Mouse (Mus musculus) embryonic facial prominence, embryonic 11.5 days (tissue): Measurements from ENCODE around the gene Gpr83. TPM values are rescaled to one million over a fixed set of nuclear protein-coding genes. Genes with fewer than 3 reads are reported as not detected.
A peak's percentile ranks its signal among the peaks of the same experiment; 100 is the strongest.

Source experiments
- ATAC-seq: fragments of 200-750 bp; cut with Nextera tagmentation; replicated peaks from 2 replicates; pipeline ENCODE4 v1.8.0; 2017; ENCODE audit warnings: low read depth; ENCODE audit not compliant: insufficient number of reproducible peaks, low FRiP score, low TSS enrichment
- DNase-seq: peaks from one replicate; pipeline ENCODE4 v3.0.0-alpha.2; 2015; ENCODE audit warnings: low spot score
- H3K27ac ChIP-seq: fragments of 300-500 bp; sonication (generic); replicated peaks from 2 replicates; pipeline ENCODE4 v1.5.1; 2014; ENCODE audit warnings: mild to moderate bottlenecking, low read depth, low read length, control low read depth
- H3K27me3 ChIP-seq: fragments of 300-500 bp; sonication (generic); 2 replicates; pipeline ENCODE4 v1.6.1; 2014; ENCODE audit warnings: mild to moderate bottlenecking, low read length, moderate library complexity, mixed read lengths; ENCODE audit not compliant: control insufficient read depth, insufficient read depth
- H3K36me3 ChIP-seq: fragments of 300-500 bp; sonication (generic); replicated peaks from 2 replicates; pipeline ENCODE4 v1.6.1; 2014; ENCODE audit warnings: low read depth, mild to moderate bottlenecking, low read length, moderate library complexity, mixed read lengths; ENCODE audit not compliant: control insufficient read depth, insufficient read depth
- H3K4me1 ChIP-seq: fragments of 300-500 bp; sonication (generic); 2 replicates; pipeline ENCODE4 v1.6.1; 2014; ENCODE audit warnings: low read length, mixed read lengths; ENCODE audit not compliant: control insufficient read depth, insufficient read depth
- H3K4me2 ChIP-seq: fragments of 300-500 bp; sonication (generic); 2 replicates; pipeline ENCODE4 v1.6.1; 2014; ENCODE audit warnings: low read depth, mild to moderate bottlenecking, control low read depth, low read length, moderate library complexity
- H3K4me3 ChIP-seq: fragments of 300-500 bp; sonication (generic); 2 replicates; pipeline ENCODE4 v1.5.1; 2014; ENCODE audit warnings: low read depth, low read length, control low read depth
- H3K9ac ChIP-seq: fragments of 300-500 bp; sonication (generic); replicated peaks from 2 replicates; pipeline ENCODE4 v1.6.1; 2014; ENCODE audit warnings: mild to moderate bottlenecking, control low read depth, low read length
- H3K9me3 ChIP-seq: fragments of 300-500 bp; sonication (generic); replicated peaks from 2 replicates; pipeline ENCODE4 v1.6.1; 2016; ENCODE audit warnings: mild to moderate bottlenecking, low read length, inconsistent platforms, mixed read lengths; ENCODE audit not compliant: control insufficient read depth
- WGBS: fragments of 180-500 bp; shearing (Covaris S2); extraction: QIAGEN DNeasy Blood & Tissue Kit; methylation state at CpG from one replicate; pipeline ENCODE4 v1.1.7; 2014; 5-methylcytosine and 5-hydroxymethylcytosine counted together
- polyA plus RNA-seq: library from polyadenylated mRNA; unstranded; fragments of >200 nt; fragmentation: Nextera tagmentation; extraction: Ambion mirVana; gene quantifications from 2 replicates; pipeline ENCODE4 v1.2.1, GENCODE M21; 2014

The Gpr83 gene
- polyA plus RNA-seq, result 0.21 and 0.29 TPM in 2 replicates

- Histone ChIP-seq H3K4me2 (peak within 1 kb of the TSS; percentile 80), H3K9ac (peak within 1 kb of the TSS; percentile 39), H3K4me1 (no peaks in the 10 kb centered on the region; the same call in 1 of the 2 replicates), H3K27ac (no peak within 1 kb of the TSS), H3K4me3 (peak within 1 kb of the TSS; percentile 30), H3K36me3 (no peaks in the 10 kb centered on the region), H3K9me3 (no peaks in the 10 kb centered on the region), H3K27me3 (peaks cover 16% of the 10 kb centered on the region)
- ATAC-seq (peak; percentile 86), DNase-seq (peak; percentile 73)
- 3% methylated on average over 44 of the region's 47 CpGs for WGBS
Measured at GRCm38 (mm10) chr9:14859868-14860639, at the start of gene Gpr83. Gene Gpr83 (plus strand): TSS chr9:14860210.

GRCm38 (mm10) chr9:14821396-14821795 lies 38.6 kb upstream of the Gpr83 start:
- H3K36me3 ChIP-seq, result no peaks in the 10 kb centered on the region; the same call in none of the 2 replicates

GRCm38 (mm10) chr9:14824840-14825239 lies 35.2 kb upstream of the Gpr83 start:
- no peak overlapping the region for H3K4me3 ChIP-seq
- DNase-seq, result no peak
- H3K36me3 ChIP-seq, result no peaks in the 10 kb centered on the region; the same call in 1 of the 2 replicates
- H3K27me3 ChIP-seq, result no peaks in the 10 kb centered on the region
- H3K27ac ChIP-seq, result no peak overlapping the region
- H3K9ac ChIP-seq, result no peak overlapping the region
- no peaks in the 10 kb centered on the region for H3K4me1 ChIP-seq
- no peak for ATAC-seq
- WGBS, result 92% methylated on average over 5 of the region's 5 CpGs
- H3K9me3 ChIP-seq, result no peaks in the 10 kb centered on the region
- H3K4me2 ChIP-seq, result no peak overlapping the region

More at GRCm38 (mm10) chr9:14821396-14821795, 38.6 kb upstream of the Gpr83 start:
- ATAC-seq (no peak), DNase-seq (no peak)
- Histone ChIP-seq H3K4me2 (no peak overlapping the region), H3K4me1 (no peaks in the 10 kb centered on the region), H3K9ac (no peak overlapping the region), H3K27ac (no peak overlapping the region), H3K9me3 (no peaks in the 10 kb centered on the region), H3K4me3 (no peak overlapping the region), H3K27me3 (no peaks in the 10 kb centered on the region)

GRCm38 (mm10) chr9:14827875-14828274 lies 32.1 kb upstream of the Gpr83 start:
- H3K9ac ChIP-seq, result no peak overlapping the region
- DNase-seq, result no peak
- H3K9me3 ChIP-seq, result no peaks in the 10 kb centered on the region
- no peak overlapping the region for H3K4me2 ChIP-seq
- no peaks in the 10 kb centered on the region for H3K4me1 ChIP-seq
- H3K27me3 ChIP-seq, result no peaks in the 10 kb centered on the region
- no peak overlapping the region for H3K4me3 ChIP-seq
- WGBS, result 80% methylated on average over 2 of the region's 2 CpGs
- no peaks in the 10 kb centered on the region for H3K36me3 ChIP-seq
- H3K27ac ChIP-seq, result no peak overlapping the region
- ATAC-seq, result no peak

GRCm38 (mm10) chr9:14832046-14832445 lies 28.0 kb upstream of the Gpr83 start:
- no peaks in the 10 kb centered on the region for H3K4me1 ChIP-seq
- no peak overlapping the region for H3K9ac ChIP-seq
- H3K27ac ChIP-seq, result no peak overlapping the region
- no peaks in the 10 kb centered on the region; the same call in 1 of the 2 replicates for H3K36me3 ChIP-seq
- DNase-seq (no peak), ATAC-seq (no peak)
- H3K27me3 ChIP-seq, result no peaks in the 10 kb centered on the region
- H3K4me2 ChIP-seq, result no peak overlapping the region
- no peak overlapping the region for H3K4me3 ChIP-seq
- WGBS, result 86% methylated on average over 5 of the region's 5 CpGs
- no peaks in the 10 kb centered on the region for H3K9me3 ChIP-seq

- WGBS, result 92% methylated on average over 6 of the region's 6 CpGs
- no peaks in the 10 kb centered on the region for H3K4me1 ChIP-seq
Measured at GRCm38 (mm10) chr9:14835335-14836075, 24.5 kb upstream of the Gpr83 start.

GRCm38 (mm10) chr9:14839527-14839926 lies 20.5 kb upstream of the Gpr83 start:
- no peak overlapping the region for H3K4me3 ChIP-seq
- no peak overlapping the region for H3K4me2 ChIP-seq
- no peak overlapping the region for H3K9ac ChIP-seq
- DNase-seq (peak; percentile 20), ATAC-seq (no peak)
- WGBS, result 75% methylated on average over 7 of the region's 7 CpGs
- no peaks in the 10 kb centered on the region for H3K4me1 ChIP-seq
- no peaks in the 10 kb centered on the region for H3K27me3 ChIP-seq
- no peaks in the 10 kb centered on the region; the same call in 1 of the 2 replicates for H3K36me3 ChIP-seq
- H3K27ac ChIP-seq, result no peak overlapping the region
- no peaks in the 10 kb centered on the region for H3K9me3 ChIP-seq

More at GRCm38 (mm10) chr9:14835335-14836075, 24.5 kb upstream of the Gpr83 start:
- ATAC-seq (no peak), DNase-seq (no peak)
- H3K36me3 ChIP-seq, result no peaks in the 10 kb centered on the region; the same call in 1 of the 2 replicates
- no peak overlapping the region for H3K4me2 ChIP-seq
- H3K9me3 ChIP-seq, result no peaks in the 10 kb centered on the region
- no peaks in the 10 kb centered on the region for H3K27me3 ChIP-seq
- no peak overlapping the region for H3K9ac ChIP-seq
- H3K4me3 ChIP-seq, result no peak overlapping the region
- no peak overlapping the region for H3K27ac ChIP-seq

- WGBS, result 74% methylated on average over 5 of the region's 5 CpGs
- Histone ChIP-seq H3K4me2 (no peak overlapping the region), H3K9ac (no peak overlapping the region), H3K36me3 (no peaks in the 10 kb centered on the region; the same call in 1 of the 2 replicates), H3K4me1 (no peaks in the 10 kb centered on the region), H3K4me3 (no peak overlapping the region), H3K9me3 (no peaks in the 10 kb centered on the region), H3K27ac (no peak overlapping the region), H3K27me3 (no peaks in the 10 kb centered on the region)
- DNase-seq (no peak), ATAC-seq (no peak)
Measured at GRCm38 (mm10) chr9:14839970-14840369, 20.0 kb upstream of the Gpr83 start.
